Mouse (Mus musculus) cerebellum, postnatal 10 days (tissue): ENCODE measurements around the gene Cux2.

ENCODE experiments used
- DNase-seq, 2 experiments: peaks; one replicate each; pipeline ENCODE4 v3.0.0; 2021; ENCODE audit warnings: mixed read lengths in 2 of 2

The Cux2 gene

DNA sequence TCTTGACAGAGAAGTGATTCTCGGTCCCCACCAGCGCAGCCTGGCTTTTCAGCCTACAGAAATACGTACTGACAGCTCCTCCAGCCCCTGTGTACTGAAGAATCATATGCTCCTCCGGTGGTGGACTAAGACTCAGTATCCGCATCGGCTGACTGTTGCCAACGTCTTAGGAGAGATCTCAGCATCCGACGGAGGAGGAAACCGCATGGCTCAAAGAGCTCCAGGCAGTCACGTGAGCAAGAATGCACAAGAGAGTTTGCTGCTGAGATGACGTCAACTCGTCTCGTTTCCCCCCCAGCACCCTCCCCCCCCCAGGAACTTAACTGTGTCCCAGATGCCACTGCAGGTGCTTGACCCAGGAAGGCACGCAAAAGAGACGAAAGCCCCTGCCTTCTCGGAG lies 34.8 kb downstream of the Cux2 start:
- no peak for DNase-seq

DNA sequence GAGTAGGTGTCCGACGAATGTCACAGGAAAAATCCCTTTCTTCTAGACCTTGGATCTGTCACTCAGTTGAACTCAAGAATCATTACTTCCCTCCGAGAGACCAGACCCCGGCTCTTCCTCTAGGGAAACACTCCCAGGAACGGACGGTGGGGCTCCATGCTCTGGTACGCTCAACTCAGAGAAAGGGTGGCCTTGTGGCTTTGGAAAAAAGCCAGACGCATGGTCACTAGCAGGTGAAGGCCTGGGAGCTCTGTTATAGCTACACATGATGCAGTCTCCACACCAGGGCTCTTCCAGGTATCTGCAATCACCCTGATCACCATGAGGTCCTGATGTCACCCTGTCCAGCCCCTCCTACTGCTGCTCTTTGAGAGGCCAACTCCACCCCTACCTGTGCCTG lies 35.2 kb downstream of the Cux2 start:
- DNase-seq: no peak

GRCm38 (mm10) chr5:122011289-122011688 lies 38.6 kb downstream of the Cux2 start:
- no peak for DNase-seq

DNA sequence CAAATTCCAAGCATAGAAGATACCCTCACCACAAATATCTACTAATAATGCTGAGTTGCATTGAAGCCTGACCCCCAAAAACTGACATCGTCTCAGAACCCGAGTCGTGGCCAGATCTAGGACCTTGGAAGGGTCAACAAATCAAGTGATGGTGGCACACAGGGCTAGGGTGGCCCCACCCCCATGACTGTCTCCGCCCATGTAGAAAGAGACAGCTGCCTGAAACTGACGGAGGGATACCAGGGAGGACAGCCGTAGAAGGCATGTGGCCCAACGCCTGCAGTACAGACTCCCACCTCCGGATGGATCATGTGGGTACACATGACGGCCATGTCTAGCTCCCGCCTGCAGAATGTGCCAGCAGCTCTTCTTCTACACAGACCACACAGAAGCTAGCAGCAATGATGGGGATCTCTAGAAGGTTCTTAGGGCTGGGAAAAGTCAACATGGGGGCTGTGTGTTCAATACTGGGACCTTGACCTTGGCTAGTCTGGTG lies 41.9 kb downstream of the Cux2 start:
- peak in 1 of 2 experiments; percentile 32 for DNase-seq

GRCm38 (mm10) chr5:122003460-122003859 lies 46.4 kb downstream of the Cux2 start:
- DNase-seq: no peak

DNA sequence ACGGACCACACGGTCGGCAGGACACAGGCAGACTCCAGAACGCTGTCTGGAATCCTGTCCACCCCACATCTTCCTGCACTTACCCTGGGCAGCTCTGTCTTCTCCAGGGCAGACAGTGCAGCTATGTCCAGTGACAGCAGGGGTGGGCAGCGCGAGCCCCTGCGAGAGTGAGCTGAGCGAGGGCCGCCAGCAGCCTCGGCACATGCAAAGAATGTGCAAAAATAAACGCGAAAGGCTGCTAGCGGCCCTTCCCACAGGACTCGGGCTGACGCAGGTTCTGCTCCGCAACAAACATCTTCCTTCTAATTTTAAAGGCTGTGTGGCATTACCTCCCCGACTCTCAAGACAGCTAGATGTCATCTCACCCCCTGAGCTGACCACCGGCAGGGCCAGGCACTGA lies 47.8 kb downstream of the Cux2 start:
- no peak for DNase-seq

DNA sequence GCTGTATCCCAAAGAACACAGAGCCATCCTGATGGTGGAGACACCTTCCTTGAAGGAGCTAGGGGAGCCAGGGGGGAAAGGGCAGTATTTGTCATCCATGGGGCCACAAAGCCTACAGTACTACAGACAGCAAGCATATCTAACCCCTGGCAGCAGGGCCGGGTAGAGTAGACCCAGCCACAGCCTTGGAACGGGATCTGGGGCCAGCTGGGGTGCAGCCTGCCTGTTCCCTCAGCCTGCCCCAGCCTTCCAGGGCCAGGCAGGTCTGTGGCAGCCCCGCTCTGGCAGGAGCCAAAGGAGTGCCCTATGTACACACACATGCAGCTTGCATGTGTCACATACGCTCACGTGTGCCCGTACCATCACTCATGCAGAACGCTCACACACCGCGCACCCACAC lies 48.6 kb downstream of the Cux2 start:
- DNase-seq: peak; percentile 59 to 74

- peak; percentile 71 to 81 for DNase-seq
These were observed 49.5 kb downstream of the Cux2 start for GRCm38 (mm10) chr5:122000381-122000780.

GRCm38 (mm10) chr5:121998981-121999795 lies 50.7 kb downstream of the Cux2 start:
- DNase-seq: peak; percentile 81 to 86

GRCm38 (mm10) chr5:121998281-121998680 lies 51.6 kb downstream of the Cux2 start:
- no peak for DNase-seq

- DNase-seq: no peak
These were observed 53.2 kb downstream of the Cux2 start for GRCm38 (mm10) chr5:121996701-121997100.

GRCm38 (mm10) chr5:121994808-121995207 lies 55.1 kb downstream of the Cux2 start:
- DNase-seq: no peak

DNA sequence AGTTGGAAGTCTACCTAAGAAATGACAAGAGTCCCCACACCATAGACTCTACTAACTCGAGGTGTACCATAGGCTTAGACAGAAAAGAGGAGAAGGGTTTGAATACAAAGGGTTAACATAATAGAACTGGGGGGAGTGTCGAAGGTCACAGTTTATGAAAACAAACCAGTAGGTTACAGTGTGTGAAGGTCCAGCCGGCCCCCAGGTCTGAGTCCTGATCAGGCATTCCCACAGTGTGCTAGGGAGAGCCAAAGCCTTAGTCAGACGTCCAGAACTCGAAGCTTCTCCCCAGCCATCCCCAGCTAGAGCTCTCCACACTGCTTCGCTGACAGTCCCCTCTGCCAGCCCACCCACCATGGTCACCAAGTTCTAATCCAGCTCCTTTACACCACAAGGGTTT lies 58.0 kb downstream of the Cux2 start:
- DNase-seq: no peak

GRCm38 (mm10) chr5:121985855-121986254 lies 64.0 kb downstream of the Cux2 start:
- DNase-seq: no peak

GRCm38 (mm10) chr5:121981650-121982131 lies 68.2 kb downstream of the Cux2 start:
- DNase-seq: peak; percentile 51 to 55

DNA sequence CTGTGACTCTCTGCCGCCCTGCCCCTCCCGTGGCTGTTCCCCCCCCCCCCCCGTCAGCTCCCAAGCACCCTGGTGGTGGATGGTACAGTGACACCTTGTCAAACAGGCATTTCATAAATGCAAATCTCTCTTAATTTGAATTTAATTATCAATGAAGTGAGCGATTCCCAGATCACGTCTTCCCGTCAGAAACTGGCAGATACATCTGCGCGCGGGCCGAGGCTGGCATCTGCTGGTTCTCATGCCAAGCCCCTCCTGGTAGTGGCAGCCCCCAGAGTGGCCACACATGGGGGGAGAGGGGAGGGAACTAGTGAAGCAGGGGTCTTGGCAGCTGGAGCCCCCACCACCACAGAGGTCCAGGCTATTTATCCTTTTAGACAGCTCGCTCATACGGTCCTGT lies 73.6 kb downstream of the Cux2 start:
- DNase-seq: peak in 1 of 2 experiments; percentile 44

DNA sequence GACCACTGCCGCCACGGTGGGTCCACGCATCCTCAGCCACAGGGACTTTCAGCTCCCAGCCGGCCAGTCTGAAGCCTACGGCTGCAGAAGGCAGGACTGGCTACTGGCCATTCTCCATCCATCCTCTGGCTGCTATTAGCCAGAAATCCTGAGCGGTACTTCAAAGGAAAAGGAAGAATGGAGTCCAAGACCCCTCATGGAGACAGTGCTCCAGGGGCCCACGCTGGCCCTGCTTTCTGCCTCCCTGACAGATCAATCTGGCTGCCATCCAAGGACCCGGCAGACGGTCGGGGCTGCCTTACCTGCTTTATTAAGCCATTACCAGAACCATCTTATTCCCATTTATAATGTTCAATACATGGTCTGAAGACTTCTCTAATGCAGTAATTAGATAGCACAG lies 76.4 kb downstream of the Cux2 start:
- peak; percentile 62 to 68 for DNase-seq

DNA sequence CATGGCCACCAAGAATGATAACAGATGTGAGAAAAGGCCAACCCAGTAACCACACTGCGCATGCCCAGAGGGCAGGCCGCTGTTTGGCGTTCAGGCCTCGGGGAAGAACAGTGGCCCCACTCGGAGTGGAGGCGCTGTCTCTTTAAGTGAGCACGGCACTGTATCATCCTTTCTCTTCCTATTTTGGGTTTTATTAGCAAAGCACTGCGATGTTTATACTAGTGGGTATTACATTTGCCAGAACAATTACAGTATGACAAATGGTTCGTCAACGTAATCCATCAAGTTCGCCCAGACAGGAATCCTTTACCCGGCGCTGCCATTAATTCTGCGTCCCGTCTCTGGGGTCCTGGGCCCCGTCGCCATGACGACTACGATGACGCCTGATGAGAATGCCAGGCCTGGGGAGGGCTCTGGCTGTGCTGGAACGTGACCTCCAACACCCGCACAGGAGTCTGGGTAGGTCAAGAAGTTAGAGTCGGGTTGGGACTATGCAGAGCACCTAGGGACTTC lies 77.2 kb downstream of the Cux2 start:
- peak; percentile 42 to 53 for DNase-seq

DNA sequence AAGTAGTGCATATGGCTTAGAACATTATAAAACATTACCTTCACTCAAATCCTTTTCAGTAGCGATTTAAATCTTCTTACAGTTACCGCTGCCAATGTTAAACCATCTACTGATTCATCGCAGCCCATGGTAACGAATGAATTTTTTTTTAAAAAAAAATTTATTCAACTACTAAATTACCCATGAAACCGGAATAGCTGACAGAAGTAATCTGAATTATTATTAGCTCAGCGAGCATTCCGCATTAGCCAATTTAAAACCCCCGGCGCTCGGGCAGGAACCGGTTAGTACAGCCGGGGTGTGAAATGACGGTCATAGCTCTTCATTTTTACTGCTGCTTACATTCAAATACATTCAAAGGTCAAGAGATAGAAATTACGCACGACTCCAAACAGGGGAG lies 80.9 kb downstream of the Cux2 start:
- no peak for DNase-seq

DNA sequence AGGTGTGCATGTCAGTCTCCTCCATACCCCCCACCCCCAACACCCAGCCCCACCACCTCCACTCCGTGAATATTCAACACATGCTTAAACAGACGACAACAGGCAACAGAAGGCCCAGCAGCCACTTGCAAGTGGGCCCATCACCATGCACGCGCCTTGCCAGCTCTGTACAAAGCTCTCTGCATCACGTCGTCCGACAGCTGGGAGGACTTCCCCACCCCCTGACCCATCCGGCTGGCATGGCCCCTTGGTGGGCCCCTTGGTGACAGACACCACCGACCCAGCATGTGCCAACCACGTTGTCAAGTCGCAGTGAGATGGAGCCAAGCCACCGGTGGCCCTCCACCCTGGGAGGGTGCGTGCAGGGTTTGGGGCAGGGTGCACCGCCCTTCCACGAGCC lies 81.5 kb downstream of the Cux2 start:
- peak; percentile 65 to 74 for DNase-seq

DNA sequence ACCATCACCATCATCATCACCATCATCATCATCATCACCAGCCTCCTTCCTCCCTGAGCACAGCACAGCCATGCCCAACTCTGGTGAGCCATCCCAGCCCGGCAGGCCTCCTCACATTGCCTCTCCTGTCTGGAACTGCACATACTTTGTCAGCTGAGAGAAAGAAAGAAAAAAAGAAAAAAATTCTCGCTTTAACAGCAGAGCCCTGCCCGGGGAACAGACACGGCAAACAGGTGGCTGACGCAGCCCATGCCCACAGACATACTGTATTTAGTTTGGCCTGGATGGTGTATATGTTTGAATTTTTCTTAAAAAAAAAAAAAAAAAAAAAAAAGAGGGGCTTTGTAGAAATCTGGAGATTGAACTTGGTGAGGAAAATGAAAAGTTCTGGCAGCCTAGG lies 82.4 kb downstream of the Cux2 start:
- no peak for DNase-seq

DNA sequence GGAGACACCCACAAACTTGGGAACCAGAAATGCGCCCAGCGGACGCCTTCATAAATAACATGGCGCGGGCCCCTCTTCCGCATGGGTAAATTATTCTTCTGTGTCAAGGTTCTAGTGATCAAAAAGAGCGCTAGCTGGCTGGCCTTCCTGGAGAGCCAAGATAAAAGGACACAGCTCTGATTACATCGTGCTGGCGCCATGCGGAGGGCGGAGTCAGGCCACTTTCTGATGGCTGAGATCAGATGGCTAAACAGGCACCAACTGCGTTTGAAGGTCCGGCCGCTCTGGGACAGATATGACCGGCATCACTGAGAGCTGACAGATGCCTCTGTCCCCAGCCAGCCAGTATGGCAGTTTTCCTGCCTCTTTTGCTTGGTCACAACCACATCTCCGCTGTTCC lies 83.0 kb downstream of the Cux2 start:
- peak in 1 of 2 experiments; percentile 41 for DNase-seq

- no peak for DNase-seq
These were observed 86.9 kb downstream of the Cux2 start for GRCm38 (mm10) chr5:121962974-121963373.

- no peak for DNase-seq
These were observed 87.5 kb downstream of the Cux2 start for GRCm38 (mm10) chr5:121962359-121962758.
